Mouse (Mus musculus): ENCODE results near the gene Cct4. TPM values are rescaled to one million over a fixed set of nuclear protein-coding genes. Genes with fewer than 3 reads are reported as not detected.
A peak's percentile ranks its signal among the peaks of the same experiment; 100 is the strongest.

The Cct4 gene
- polyA plus RNA-seq, 1 experiment = 96.2 TPM

DNA sequence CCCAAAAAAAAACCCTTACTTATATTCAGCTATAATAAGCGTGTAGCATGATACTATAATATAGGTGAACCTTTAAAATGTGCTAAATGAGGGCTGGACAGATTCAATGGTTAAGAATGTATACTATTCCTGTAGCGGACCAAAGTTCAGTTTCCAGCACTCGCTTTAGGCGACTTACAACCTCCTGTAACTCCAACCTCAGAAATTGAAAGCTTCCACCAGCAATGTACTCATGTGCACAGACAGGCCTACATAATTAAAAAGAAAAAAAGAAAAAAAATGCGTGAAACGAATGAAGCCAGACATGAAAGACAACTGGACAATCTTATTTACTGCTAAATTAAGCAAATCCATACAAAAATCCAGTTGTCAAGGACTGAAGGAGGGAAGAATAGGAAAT lies 7.5 kb upstream of the Cct4 start:
- no peak for DNase-seq (ENCODE audit: low spot score)

DNA sequence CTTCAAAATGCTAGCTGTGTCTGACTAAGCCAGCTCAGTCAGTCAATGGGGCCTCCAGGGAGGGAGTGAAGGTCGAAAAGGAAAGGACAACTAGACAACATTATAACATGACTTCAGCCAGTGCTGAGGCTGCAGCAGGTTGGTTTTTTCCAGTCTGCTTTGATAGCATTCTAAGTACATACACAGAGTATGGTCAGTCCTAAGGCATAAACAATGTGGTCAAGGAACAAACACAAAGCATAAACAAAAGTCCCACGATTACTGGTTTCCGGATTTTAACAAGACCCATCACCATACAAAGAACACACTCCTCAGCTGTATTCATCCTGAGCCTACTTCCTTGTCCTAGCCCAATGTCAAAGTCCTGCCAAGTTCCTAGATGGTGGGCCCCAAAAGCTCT lies 4.8 kb upstream of the Cct4 start:
- DNase-seq (ENCODE audit: low spot score) = no peak

- no peak for DNase-seq (ENCODE audit: low spot score)
These were observed 3.0 kb upstream of the Cct4 start for GRCm38 (mm10) chr11:22987357-22987756.

DNA sequence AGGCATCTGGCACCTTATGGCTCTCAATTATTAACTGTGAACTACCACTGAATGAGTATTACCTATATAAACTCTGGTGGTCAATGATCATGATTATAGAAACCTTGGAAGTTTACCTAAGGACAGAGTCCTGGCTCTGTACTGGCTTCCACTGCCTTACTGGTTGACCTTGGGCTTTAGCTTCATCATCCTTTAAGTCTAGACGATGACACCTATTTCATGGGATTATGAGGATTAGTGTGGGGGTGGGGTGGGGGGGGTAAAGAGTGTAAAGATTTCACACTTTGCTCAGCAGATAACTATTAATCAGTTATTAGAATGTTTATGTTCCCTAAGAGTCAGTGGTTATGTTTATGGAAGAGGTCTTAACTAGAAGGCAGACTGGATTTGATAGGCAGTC lies 533 bp upstream of the Cct4 start:
- DNase-seq (ENCODE audit: low spot score) = no peak

DNA sequence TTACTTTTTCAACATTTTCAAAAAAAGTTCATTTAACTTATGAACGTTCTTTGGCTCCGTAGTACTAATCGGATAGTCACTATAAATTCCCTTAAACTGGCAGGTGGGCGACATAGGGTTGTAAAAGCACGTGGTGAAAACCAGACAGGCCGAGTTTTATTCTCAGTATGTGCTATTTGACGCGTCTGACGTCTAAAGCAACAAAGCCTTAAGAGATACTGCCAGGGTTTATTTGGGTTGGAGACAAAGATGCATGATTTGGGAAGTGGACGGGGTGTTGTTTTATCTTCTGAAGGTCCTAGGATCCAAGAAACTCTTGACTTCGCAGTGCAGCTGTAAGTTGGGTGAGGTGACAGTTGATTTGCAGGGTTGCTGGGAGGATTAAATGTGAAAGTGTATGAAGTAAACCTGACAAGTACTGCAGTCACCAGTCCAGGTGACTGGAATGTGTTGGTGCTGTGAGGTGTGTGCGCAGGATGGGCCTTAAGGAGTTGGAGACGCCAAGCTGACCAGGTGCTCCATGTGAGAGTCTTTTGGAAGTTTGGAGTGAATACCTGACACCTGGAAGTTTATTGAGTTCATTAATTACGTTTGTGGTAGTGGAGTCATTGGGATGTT lies 1.0 kb downstream of the Cct4 start:
- no peak for DNase-seq (ENCODE audit: low spot score)

DNA sequence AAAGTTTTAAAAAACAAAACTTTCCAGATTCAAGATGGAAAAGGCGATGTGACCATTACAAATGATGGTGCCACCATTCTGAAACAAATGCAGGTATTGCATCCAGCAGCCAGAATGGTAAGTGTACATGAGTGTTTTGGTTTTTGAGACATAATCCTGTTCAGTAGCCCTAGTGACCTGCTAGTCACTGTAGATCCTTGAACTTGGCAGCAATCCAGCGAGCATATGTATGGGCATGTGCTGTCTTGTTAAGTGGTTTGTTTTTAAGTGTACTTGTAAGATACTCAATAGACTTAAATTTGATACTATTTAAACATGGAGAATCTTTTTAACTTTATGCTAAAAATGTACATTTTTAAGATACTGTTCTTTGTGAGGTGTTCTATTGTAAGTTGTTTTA lies 4.0 kb downstream of the Cct4 start:
- no peak for DNase-seq (ENCODE audit: low spot score)

DNA sequence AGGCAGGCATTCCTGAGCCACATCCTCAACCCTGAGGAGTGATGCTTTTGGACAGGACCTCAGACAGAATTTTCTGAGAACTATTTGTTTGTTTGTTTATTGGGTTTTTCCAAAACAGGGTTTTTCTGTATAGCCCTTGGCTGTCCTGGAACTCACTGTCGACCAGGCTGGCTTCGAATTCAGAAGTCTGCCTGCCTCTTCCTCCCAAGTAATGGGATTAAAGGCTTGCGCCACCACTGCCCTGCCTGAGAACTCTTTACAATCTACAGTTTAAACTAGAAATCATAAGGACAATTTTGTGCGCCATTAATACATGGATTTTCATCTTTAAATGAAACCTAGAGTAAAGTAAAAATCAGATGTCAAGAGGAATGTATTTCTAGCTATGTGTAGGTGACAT lies 5.1 kb downstream of the Cct4 start:
- no peak for DNase-seq (ENCODE audit: low spot score)

- no peak for DNase-seq (ENCODE audit: low spot score)
These were observed 8.0 kb downstream of the Cct4 start for GRCm38 (mm10) chr11:22998308-22998707.

GRCm38 (mm10) chr11:23005276-23005675 lies 15.0 kb downstream of the Cct4 start:
- no peak for DNase-seq (ENCODE audit: low spot score)

DNA sequence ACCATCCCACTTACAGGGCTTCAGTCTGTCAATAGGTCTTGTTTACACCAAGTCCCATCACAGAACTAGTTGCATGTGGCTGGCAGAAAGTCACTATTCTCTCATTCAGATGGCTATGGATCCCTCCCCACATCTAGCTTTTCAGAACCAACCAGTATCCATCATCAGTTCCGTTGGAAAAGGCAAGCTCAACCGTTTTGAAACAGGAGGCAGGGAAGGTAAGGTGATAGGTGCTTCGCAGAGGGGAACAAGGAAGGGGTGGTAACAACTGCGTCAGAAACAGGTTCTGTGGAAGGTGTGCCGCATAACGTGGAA lies 16.8 kb downstream of the Cct4 start:
- no peak for DNase-seq (ENCODE audit: low spot score)

DNA sequence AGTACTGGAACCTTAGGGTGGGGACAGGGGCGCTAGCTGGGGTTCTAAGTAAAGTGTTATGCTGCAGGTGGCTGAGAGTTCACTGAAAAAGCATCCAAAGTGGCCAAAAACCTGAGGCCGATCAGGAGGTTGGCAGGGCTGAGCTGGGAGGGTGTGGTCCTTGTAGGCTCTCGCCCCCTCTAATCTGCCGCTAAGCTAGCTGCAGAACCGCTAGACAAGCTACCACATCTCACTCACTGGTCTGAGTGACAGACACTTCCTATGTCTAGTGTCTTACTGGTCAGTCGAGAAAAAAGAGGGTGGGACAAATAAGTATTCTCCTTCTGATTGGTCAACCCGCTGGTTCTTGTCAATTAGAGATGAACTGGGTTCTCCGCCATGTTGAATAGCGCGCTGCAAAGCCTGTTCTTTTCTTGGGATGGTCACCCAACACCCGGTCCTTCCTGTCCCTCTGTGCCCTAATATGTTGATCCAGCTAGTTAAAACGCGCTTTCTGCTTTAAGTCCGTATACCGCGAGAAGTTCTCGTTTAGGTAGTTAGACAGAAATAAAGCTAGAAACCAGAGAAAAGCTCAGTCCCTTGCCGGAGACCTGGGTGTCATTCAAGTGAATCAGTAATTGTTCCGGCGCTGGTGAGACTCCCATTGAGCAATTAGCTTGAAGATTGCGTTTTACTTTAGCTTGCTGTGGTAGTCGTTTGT lies 17.3 kb downstream of the Cct4 start, which contains the start of gene Fam161a:
Fam161a (plus strand) TSS at position 51 of the 700 bp plus-strand sequence.
- peak; percentile 31 for DNase-seq (ENCODE audit: low spot score)

- peak; percentile 77 for DNase-seq (ENCODE audit: low spot score)
These were observed 18.0 kb downstream of the Cct4 start for GRCm38 (mm10) chr11:23008181-23008823.

GRCm38 (mm10) chr11:23008824-23009200 lies 18.5 kb downstream of the Cct4 start:
- DNase-seq (ENCODE audit: low spot score) = no peak

- no peak for DNase-seq (ENCODE audit: low spot score)
These were observed 22.8 kb downstream of the Cct4 start for GRCm38 (mm10) chr11:23013096-23013495.

DNA sequence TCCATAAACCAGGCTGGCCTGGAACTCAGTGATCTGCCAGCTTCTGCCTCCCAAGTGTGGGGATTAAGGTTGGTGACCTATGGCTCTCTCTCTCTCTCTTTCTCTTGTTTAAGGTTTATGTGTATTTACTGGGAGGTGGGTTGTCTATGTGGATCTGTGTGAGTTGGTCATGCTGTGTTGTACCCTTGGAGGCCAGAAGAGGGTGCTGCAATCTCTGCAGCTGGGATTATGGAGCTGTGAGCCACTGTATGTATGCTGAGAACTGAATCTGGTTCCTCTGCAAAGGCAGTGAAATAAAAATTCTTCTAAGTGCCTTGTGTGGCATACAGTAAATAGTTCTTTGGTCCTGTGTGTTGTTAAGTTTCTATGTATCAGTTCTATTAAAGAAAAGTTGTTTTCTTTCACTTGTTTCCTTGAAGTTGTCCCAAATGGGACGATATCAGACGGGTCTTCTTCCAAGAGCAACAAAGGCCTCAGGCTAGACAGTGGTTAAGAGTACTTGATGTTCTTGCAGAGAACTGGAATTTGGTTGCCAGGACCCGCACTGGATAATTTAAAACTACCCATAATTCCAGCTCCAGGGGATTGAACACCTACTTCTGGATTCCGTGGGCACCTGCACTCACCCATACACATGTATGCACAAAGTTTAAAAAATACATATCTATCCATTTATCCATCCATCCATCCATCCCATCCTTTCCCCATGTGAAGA lies 23.4 kb downstream of the Cct4 start:
- DNase-seq (ENCODE audit: low spot score) = no peak

- DNase-seq (ENCODE audit: low spot score) = no peak
These were observed 24.7 kb downstream of the Cct4 start for GRCm38 (mm10) chr11:23014996-23015395.

DNA sequence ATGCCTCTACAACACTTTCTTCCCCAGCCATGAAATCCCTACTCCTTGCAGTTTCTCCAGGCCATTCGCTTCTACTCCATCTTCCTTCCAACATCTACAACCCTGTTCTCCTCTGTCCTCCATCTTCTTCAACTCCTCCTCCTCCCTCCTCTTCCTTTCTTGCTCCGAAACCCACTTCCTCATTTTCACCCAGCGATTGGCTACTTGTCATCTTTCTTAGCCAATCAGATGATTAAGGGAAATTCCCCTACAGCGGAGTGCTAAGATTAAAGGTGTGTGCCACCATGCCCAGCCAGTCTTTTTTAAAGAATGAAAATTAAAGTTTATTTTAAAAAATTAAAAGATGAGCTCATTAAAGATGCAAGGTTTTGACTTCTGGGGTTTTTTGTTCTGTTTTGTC lies 27.6 kb downstream of the Cct4 start:
- no peak for DNase-seq (ENCODE audit: low spot score)

DNA sequence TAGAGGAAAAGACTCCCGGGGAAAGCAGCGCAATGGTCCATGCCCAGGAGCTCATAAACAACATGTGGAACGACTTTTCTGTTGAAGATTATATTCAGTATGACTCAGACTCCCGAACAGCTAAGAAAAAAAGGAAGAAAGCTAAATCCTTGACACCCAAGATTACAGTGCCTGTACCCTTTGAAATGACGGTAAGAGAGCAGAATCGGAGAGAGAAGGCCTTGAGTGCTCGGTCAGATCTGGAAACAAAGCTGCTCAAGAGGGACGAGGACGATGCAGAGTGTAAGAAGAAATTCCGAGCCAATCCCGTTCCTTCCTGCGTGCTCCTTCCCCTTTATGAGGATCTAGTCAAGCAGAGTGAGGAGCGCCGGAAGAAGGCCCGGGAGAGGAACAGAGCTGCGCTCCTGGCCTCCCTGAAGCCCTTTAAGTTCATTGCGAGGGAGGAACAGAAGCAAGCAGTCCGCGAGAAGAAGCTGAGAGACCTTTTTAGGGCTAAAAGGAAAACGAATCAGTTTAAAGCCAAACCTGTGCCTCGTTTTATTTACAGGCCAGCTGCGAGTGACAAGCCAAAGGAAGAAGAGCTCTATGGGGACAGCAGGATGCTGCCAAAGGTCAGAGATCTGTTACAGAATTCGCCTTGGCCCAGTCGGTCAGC lies 29.9 kb downstream of the Cct4 start:
- no peak for DNase-seq (ENCODE audit: low spot score)

GRCm38 (mm10) chr11:23020841-23021240 lies 30.5 kb downstream of the Cct4 start:
- no peak for DNase-seq (ENCODE audit: low spot score)

DNA sequence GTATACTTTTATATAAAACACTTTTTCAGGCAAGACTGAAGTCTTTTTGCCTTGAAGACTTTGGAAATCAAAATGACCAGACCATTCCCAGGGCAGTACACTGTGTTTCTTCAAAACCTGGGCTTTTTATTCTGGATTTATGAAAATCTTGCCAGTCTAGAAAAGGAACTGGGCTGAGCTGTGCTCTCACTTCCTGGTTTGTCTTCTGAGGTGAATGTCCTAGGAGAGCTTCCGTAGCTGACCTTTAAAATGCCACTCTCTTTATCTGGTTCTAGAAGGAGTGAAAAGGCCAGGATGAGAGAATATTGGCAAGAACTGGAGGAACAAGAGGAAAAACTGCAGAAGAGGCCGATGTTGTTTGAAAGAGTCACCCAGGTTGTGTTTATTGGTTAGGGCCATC lies 32.8 kb downstream of the Cct4 start:
- no peak for DNase-seq (ENCODE audit: low spot score)

DNA sequence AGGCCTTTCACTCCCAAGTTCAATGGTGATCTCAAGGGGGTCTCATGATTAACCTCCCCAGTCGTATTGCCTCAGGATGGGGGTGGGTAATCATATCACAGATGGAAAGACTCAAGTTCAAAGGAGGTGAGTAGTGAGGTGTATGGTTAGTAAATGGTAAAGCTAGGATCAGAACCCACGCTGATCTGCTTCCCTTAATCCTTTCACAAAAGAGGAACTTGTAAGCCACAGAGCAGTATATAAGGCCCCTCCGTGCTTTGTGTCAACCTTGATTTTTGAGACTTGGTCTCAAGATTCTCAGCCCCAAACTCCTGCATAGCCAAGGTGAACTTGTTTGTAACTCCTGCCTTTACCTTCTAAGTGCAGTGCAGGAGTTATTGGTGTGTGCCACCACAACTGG lies 33.9 kb downstream of the Cct4 start:
- no peak for DNase-seq (ENCODE audit: low spot score)

GRCm38 (mm10) chr11:23028957-23029356 lies 38.6 kb downstream of the Cct4 start:
- DNase-seq (ENCODE audit: low spot score) = no peak

Measured in urinary bladder, adult 2 months (tissue).